Mouse (Mus musculus): ENCODE data around the gene Dagla. TPM values are rescaled to one million over a fixed set of nuclear protein-coding genes. Genes with fewer than 3 reads are reported as not detected.

Dagla gene
- polyA plus RNA-seq, 1 experiment from 2014 or later: 8.9 TPM

DNA sequence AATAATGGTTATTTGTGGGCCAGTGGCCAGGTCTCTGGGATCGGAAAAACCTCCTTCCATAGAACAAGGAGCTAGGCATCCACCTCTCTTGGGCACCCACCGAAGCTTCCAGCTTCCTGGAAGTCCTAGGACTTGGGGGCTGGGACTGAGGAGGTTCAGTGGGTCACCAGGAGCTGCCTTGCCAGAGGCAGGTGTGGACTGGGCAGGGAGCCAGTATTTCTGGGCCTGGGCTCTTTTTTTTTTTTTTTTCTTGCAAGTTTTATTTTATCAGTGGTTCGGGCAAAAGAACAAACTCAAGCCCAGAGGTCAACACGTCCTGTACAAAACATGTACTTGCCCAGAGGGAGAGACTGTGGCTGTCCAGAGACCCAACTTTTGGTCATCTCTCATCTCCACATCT, 78.9 kb downstream of the Dagla start:
- H3K36me3 ChIP-seq (ENCODE audit: control insufficient read depth, insufficient read depth, low read length): no peaks in the 10 kb centered on the region
- H3K4me1 ChIP-seq (ENCODE audit: control insufficient read depth, insufficient read depth, low read length): no peaks in the 10 kb centered on the region
- H3K27ac ChIP-seq (ENCODE audit: low read depth, low read length): no peak overlapping the region
- WGBS: 90% methylated on average over 4 of the region's 4 CpGs
- H3K27me3 ChIP-seq (ENCODE audit: control insufficient read depth, insufficient read depth, low read length): no peaks in the 10 kb centered on the region
- H3K9me3 ChIP-seq (ENCODE audit: control insufficient read depth, low read length): no peaks in the 10 kb centered on the region
- H3K4me3 ChIP-seq (ENCODE audit: low read depth, low read length): no peak overlapping the region
- ATAC-seq (ENCODE audit: low read depth): no peak
- no peak overlapping the region for H3K9ac ChIP-seq (replicated peaks; ENCODE audit: low read depth, low read length)
- H3K4me2 ChIP-seq (ENCODE audit: low read depth, low read length): no peak overlapping the region

DNA sequence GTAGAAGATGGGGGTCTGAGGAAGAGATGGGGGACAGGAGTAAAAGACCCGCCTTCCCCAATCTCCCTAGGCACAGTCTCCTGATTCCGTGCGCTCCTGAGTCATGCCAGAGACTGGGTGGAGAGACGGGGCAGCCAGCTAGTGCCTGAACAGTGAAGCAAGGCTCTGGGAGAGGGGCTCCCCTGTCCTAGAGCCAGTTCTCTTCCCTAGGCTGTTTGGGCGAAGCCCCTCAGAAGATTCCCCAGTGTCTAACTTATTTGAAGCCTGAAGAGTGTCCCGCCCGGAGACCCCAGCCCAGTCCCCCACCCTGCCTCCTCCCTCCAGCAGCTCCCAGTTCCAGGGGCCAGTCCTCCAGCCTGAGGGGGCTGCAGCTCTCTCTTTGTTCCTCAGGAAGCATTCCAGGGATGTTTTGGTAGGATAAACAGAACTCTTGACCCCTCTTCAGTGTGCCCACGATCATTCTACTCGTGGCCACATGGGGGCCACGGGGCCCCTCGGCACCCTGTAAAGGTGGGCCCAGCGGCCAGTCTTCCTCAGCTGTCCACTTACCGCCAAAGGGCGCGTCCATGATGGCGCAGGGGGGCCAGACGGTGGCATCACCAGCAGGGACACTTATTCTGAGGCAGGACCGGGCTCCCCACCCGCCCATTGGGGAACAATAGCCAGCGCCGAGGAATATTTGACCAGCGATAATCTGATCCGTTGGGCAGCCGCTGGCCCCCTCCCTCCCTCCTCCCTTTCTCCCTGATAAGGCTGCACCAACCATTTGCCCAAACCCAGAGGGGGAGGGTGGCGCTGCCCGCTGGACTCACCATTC, 79.8 kb downstream of the Dagla start:
- Histone ChIP-seq H3K4me3 (ENCODE audit: low read depth, low read length) (no peak overlapping the region), H3K27me3 (ENCODE audit: control insufficient read depth, insufficient read depth, low read length) (no peaks in the 10 kb centered on the region), H3K9ac (replicated peaks; ENCODE audit: low read depth, low read length) (no peak overlapping the region), H3K27ac (ENCODE audit: low read depth, low read length) (no peak overlapping the region), H3K9me3 (ENCODE audit: control insufficient read depth, low read length) (no peaks in the 10 kb centered on the region), H3K36me3 (ENCODE audit: control insufficient read depth, insufficient read depth, low read length) (no peaks in the 10 kb centered on the region), H3K4me2 (ENCODE audit: low read depth, low read length) (no peak overlapping the region), H3K4me1 (ENCODE audit: control insufficient read depth, insufficient read depth, low read length) (no peaks in the 10 kb centered on the region)
- 43% methylated on average over 26 of the region's 26 CpGs for WGBS
- ATAC-seq (ENCODE audit: low read depth): no peak

DNA sequence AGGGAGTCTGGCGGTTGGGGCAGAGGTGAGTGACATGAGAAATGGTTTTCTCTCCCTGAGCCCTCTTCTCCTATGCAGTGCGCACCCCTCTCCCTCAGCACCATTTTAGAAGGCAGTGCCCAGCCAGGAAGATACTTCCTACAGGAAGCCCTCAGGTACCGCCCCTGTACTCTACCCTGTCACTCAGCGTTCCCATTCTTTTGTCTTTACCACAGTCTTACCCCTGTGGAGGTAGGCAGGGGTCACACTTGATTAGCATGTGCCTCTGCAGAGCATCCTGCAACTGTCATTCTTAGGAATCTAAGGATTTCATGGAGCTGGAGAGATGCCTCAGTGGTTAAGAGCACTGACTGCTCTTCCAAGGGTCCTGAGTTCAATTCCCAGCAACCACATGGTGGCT, 81.1 kb downstream of the Dagla start:
- 82% methylated on average over 4 of the region's 4 CpGs for WGBS
- ATAC-seq (ENCODE audit: low read depth): no peak
- H3K4me2 ChIP-seq (ENCODE audit: low read depth, low read length): no peak overlapping the region
- no peaks in the 10 kb centered on the region for H3K4me1 ChIP-seq (ENCODE audit: control insufficient read depth, insufficient read depth, low read length)
- no peak overlapping the region for H3K4me3 ChIP-seq (ENCODE audit: low read depth, low read length)
- H3K36me3 ChIP-seq (ENCODE audit: control insufficient read depth, insufficient read depth, low read length): no peaks in the 10 kb centered on the region
- H3K27ac ChIP-seq (ENCODE audit: low read depth, low read length): no peak overlapping the region
- no peak overlapping the region for H3K9ac ChIP-seq (replicated peaks; ENCODE audit: low read depth, low read length)
- H3K9me3 ChIP-seq (ENCODE audit: control insufficient read depth, low read length): no peaks in the 10 kb centered on the region
- H3K27me3 ChIP-seq (ENCODE audit: control insufficient read depth, insufficient read depth, low read length): no peaks in the 10 kb centered on the region

DNA sequence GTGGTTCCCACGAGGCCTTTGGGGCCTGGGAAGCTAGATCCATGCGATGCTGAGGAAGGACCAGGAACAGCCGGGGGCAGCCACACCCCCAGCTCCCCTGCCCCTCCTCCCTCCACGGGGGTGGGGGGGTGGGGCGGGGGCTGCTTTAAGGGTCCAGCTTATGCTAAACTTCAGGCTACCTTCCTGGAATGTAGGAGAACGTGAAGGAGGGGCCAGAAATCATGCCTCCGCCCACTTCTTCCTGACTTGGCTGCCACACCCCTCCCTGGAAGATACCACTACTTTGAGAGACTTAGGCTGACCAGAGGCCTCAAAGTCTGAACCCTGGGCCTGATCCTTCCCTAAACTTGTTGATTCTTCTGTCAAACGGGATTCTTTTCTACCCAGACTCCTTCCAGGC, 82.0 kb downstream of the Dagla start:
- no peak overlapping the region for H3K4me3 ChIP-seq (ENCODE audit: low read depth, low read length)
- 43% methylated on average over 8 of the region's 8 CpGs for WGBS

DNA sequence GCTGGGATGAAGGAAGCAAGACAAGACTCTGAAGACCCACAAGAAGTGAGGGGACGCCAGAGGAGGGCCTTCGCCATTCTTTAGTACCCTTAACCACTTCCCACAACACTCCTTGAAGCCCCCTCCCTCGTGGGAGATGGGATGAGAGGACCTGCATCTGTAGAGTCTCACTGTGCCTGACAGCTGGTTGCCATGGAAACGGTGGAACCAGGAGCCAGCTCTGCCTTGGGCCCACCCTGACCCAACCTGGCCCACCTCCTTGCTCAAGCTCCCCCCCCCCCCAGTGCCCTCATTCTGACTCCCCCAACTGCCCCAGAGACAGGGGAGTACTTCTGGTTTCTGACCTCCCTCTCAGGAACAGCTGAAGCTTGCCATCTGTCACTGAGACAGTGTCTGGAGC, 83.1 kb downstream of the Dagla start:
- no peaks in the 10 kb centered on the region for H3K4me1 ChIP-seq (ENCODE audit: control insufficient read depth, insufficient read depth, low read length)
- H3K9ac ChIP-seq (replicated peaks; ENCODE audit: low read depth, low read length): no peak overlapping the region
- 64% methylated on average over 4 of the region's 4 CpGs for WGBS
- no peak overlapping the region for H3K4me3 ChIP-seq (ENCODE audit: low read depth, low read length)
- ATAC-seq (ENCODE audit: low read depth): no peak
- H3K36me3 ChIP-seq (ENCODE audit: control insufficient read depth, insufficient read depth, low read length): no peaks in the 10 kb centered on the region
- H3K4me2 ChIP-seq (ENCODE audit: low read depth, low read length): no peak overlapping the region
- H3K27me3 ChIP-seq (ENCODE audit: control insufficient read depth, insufficient read depth, low read length): no peaks in the 10 kb centered on the region
- no peak overlapping the region for H3K27ac ChIP-seq (ENCODE audit: low read depth, low read length)
- no peaks in the 10 kb centered on the region for H3K9me3 ChIP-seq (ENCODE audit: control insufficient read depth, low read length)

More for the DNA sequence above, 82.0 kb downstream of the Dagla start:
- ATAC-seq (ENCODE audit: low read depth): no peak
- H3K4me1 ChIP-seq (ENCODE audit: control insufficient read depth, insufficient read depth, low read length): no peaks in the 10 kb centered on the region
- no peaks in the 10 kb centered on the region for H3K27me3 ChIP-seq (ENCODE audit: control insufficient read depth, insufficient read depth, low read length)
- no peak overlapping the region for H3K27ac ChIP-seq (ENCODE audit: low read depth, low read length)
- H3K36me3 ChIP-seq (ENCODE audit: control insufficient read depth, insufficient read depth, low read length): no peaks in the 10 kb centered on the region
- H3K9ac ChIP-seq (replicated peaks; ENCODE audit: low read depth, low read length): no peak overlapping the region
- H3K4me2 ChIP-seq (ENCODE audit: low read depth, low read length): no peak overlapping the region
- no peaks in the 10 kb centered on the region for H3K9me3 ChIP-seq (ENCODE audit: control insufficient read depth, low read length)

DNA sequence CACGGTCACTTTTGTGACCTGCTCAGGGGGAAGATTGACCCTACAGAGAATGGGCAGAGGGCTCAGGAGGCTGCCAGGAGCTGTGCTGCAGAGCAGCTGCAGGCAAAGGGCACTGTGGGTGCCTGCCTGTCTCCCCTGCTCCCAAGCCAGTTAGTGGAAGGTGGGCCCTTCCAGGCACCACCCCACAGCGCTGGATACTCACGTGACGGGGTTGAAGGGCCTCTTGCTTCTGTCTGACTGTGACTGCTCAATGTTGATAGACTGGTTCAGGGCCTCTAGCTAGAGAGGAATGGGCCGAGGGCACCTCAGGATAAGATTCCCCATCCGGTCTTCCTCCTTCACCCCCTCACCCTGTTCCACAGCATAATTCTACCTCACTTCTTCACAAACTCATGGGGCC, 85.1 kb downstream of the Dagla start:
- WGBS: 80% methylated on average over 6 of the region's 6 CpGs
- Histone ChIP-seq H3K36me3 (ENCODE audit: control insufficient read depth, insufficient read depth, low read length) (no peaks in the 10 kb centered on the region), H3K4me2 (ENCODE audit: low read depth, low read length) (no peak overlapping the region), H3K4me1 (ENCODE audit: control insufficient read depth, insufficient read depth, low read length) (no peaks in the 10 kb centered on the region), H3K27me3 (ENCODE audit: control insufficient read depth, insufficient read depth, low read length) (no peaks in the 10 kb centered on the region), H3K9me3 (ENCODE audit: control insufficient read depth, low read length) (no peaks in the 10 kb centered on the region), H3K27ac (ENCODE audit: low read depth, low read length) (no peak overlapping the region), H3K4me3 (ENCODE audit: low read depth, low read length) (no peak overlapping the region), H3K9ac (replicated peaks; ENCODE audit: low read depth, low read length) (no peak overlapping the region)
- no peak for ATAC-seq (ENCODE audit: low read depth)

DNA sequence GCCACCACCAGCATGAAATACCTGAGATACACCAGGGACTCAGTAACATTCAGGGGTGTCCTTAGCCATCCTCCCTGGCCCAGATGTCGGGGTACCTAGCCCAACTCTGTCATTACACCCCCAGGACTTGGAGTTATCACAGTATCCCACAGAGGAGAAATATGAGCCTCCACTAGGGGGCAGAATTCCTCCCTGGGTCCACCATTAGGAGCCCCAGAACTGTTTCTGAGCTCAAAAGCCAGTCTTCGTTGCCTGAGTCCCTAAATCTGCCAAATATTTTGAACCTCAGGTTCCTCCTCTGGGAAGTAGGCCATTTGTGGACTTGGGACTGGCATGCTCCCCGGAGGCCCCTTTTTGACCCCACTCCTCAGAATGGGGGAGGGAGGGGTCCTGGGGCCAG, 85.6 kb downstream of the Dagla start:
- ATAC-seq (ENCODE audit: low read depth): no peak
- no peaks in the 10 kb centered on the region for H3K4me1 ChIP-seq (ENCODE audit: control insufficient read depth, insufficient read depth, low read length)
- H3K36me3 ChIP-seq (ENCODE audit: control insufficient read depth, insufficient read depth, low read length): no peaks in the 10 kb centered on the region
- no peak overlapping the region for H3K4me3 ChIP-seq (ENCODE audit: low read depth, low read length)
- no peaks in the 10 kb centered on the region for H3K9me3 ChIP-seq (ENCODE audit: control insufficient read depth, low read length)
- H3K4me2 ChIP-seq (ENCODE audit: low read depth, low read length): no peak overlapping the region
- H3K27ac ChIP-seq (ENCODE audit: low read depth, low read length): no peak overlapping the region
- H3K27me3 ChIP-seq (ENCODE audit: control insufficient read depth, insufficient read depth, low read length): no peaks in the 10 kb centered on the region
- H3K9ac ChIP-seq (replicated peaks; ENCODE audit: low read depth, low read length): no peak overlapping the region
- 39% methylated on average over 3 of the region's 3 CpGs for WGBS

DNA sequence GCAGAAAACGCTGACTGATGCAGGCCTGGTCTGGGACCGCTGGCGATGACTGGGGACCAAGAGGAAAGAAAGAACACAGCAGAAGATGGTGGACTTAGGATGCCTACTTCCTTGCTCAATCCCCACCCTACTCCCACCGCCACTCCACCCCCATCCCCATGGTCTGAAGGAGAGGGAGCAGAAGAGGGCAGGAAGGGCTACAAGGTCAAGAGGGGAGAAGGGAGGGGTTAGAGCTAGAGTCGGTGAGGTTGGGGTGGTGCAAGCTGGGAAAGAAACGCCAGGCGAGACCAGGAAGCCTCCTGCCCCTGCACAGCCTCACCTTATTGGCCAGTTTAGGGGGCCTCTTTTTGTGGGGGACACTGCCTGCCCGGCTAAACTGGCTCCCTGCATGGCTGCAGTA, 88.6 kb downstream of the Dagla start:
- no peak overlapping the region for H3K4me3 ChIP-seq (ENCODE audit: low read depth, low read length)
- no peaks in the 10 kb centered on the region for H3K9me3 ChIP-seq (ENCODE audit: control insufficient read depth, low read length)
- no peak for ATAC-seq (ENCODE audit: low read depth)
- 0 out of 2 replicates have a peak, but pooled peaks cover 3% of the 10 kb centered on the region for H3K36me3 ChIP-seq (ENCODE audit: control insufficient read depth, insufficient read depth, low read length)
- H3K9ac ChIP-seq (replicated peaks; ENCODE audit: low read depth, low read length): no peak overlapping the region
- no peaks in the 10 kb centered on the region for H3K4me1 ChIP-seq (ENCODE audit: control insufficient read depth, insufficient read depth, low read length)
- H3K27me3 ChIP-seq (ENCODE audit: control insufficient read depth, insufficient read depth, low read length): no peaks in the 10 kb centered on the region
- H3K4me2 ChIP-seq (ENCODE audit: low read depth, low read length): no peak overlapping the region
- 78% methylated on average over 8 of the region's 8 CpGs for WGBS
- no peak overlapping the region for H3K27ac ChIP-seq (ENCODE audit: low read depth, low read length)

DNA sequence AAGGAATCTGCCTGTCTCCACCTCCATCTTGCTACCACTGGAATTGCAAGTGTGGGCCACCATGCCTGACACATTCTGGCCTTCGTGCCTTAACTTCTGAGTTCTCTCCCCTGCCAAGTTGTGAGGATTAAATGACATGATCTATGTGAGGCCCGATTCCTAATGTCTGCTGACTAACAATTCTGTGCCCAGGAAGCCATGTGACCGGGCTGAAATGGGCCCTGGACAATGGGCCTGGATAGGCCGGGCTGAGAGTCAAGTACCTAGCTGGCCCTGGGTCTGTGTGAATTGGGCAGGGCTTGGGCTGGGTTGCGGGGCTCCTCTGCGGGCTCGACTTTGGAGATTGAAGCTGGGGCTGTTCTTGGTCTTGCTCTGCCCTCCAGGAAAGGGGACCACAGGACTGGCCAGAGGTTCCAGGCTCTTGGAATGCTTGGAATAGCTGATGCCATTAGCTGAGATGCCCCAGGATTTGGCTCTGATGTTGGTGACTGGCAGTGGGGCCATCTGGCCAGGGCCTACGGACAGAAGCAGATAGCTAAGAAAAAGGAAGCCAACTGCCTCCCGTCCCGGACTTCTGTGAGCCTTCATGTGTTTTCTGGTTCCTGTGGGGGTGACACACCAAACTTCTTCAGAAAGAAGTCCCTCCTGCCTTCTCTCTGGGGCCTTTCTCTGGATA, 90.7 kb downstream of the Dagla start:
- 92% methylated on average over 10 of the region's 10 CpGs for WGBS
- Histone ChIP-seq H3K9me3 (ENCODE audit: control insufficient read depth, low read length) (no peaks in the 10 kb centered on the region), H3K27me3 (ENCODE audit: control insufficient read depth, insufficient read depth, low read length) (no peaks in the 10 kb centered on the region), H3K9ac (replicated peaks; ENCODE audit: low read depth, low read length) (no peak overlapping the region), H3K36me3 (ENCODE audit: control insufficient read depth, insufficient read depth, low read length) (0 out of 2 replicates have a peak, but pooled peaks cover 14% of the 10 kb centered on the region), H3K4me2 (ENCODE audit: low read depth, low read length) (no peak overlapping the region), H3K4me1 (ENCODE audit: control insufficient read depth, insufficient read depth, low read length) (no peaks in the 10 kb centered on the region), H3K4me3 (ENCODE audit: low read depth, low read length) (no peak overlapping the region), H3K27ac (ENCODE audit: low read depth, low read length) (no peak overlapping the region)
- ATAC-seq (ENCODE audit: low read depth): no peak
